Mouse (Mus musculus): ENCODE measurements at regions not wholly inside any gene's neighbourhood (a gene's known extent, or its start where the extent isn't known, plus 50 kb on each side); places are given as distances from the start of the nearest gene placed in this dataset.
A peak's percentile ranks its signal among the peaks of the same experiment; 100 is the strongest.

GRCm38 (mm10) chr14:58511571-58511985, 441.2 kb downstream of the Fgf9 start:
- TF ChIP-seq USF2 (conservative IDR thresholded peaks at IDR 0.05; ENCODE audit: low read depth, low read length) (no peak), TCF12 (IDR thresholded peaks at IDR 0.05; ENCODE audit: low read depth, low read length) (no peak), PAX5 (IDR thresholded peaks at IDR 0.05; ENCODE audit: low read length) (no peak), POLR2A (IDR thresholded peaks at IDR 0.05; ENCODE audit: low read depth, low read length) (no peak), IRF4 (IDR thresholded peaks at IDR 0.05; ENCODE audit: low read depth, low read length) (no peak), ETS1 (conservative IDR thresholded peaks at IDR 0.05; ENCODE audit: low read depth, low read length) (no peak), MEF2A (IDR thresholded peaks at IDR 0.05; ENCODE audit: borderline replicate concordance, low read depth, low read length) (no peak), JUND (conservative IDR thresholded peaks at IDR 0.05; ENCODE audit: low read depth, low read length) (no peak), GABPA (IDR thresholded peaks at IDR 0.05; ENCODE audit: insufficient replicate concordance, low read depth, low read length) (no peak), POLR2AphosphoS2 (IDR thresholded peaks at IDR 0.05; ENCODE audit: low read depth, low read length) (no peak)
- Histone ChIP-seq H3K4me2 (ENCODE audit: insufficient read depth, low read depth, poor library complexity, severe bottlenecking) (no peak overlapping the region), H3K27me3 (replicated peaks) (no peaks in the 10 kb centered on the region), H3K9ac (ENCODE audit: insufficient read depth, low read depth) (no peak overlapping the region), H3K27ac (ENCODE audit: insufficient read depth, low read depth) (no peak overlapping the region), H3K9me3 (replicated peaks; ENCODE audit: low read length) (no peaks in the 10 kb centered on the region), H3K4me1 (ENCODE audit: control insufficient read depth in 1 of 2, insufficient read depth in 2 of 2) (peaks cover 0 to 20% of the 10 kb centered on the region in 2 experiments; a peak in 2 of 4 replicates), H3K4me3 (replicated peaks in 1 of 3; ENCODE audit: low read depth in 2 of 3, low read length in 2 of 3, poor library complexity in 1 of 3) (no peak overlapping the region), H3K36me3 (replicated peaks in 1 of 2; ENCODE audit: control insufficient read depth in 1 of 2, insufficient read depth in 1 of 2, low read length in 1 of 2) (no peaks in the 10 kb centered on the region), H3K79me2 (replicated peaks; ENCODE audit: control insufficient read depth, extremely low read depth, insufficient read depth, poor library complexity, severe bottlenecking) (no peaks in the 10 kb centered on the region)
- DNase-seq (ENCODE audit: extremely low read depth): no peak
- dilution Hi-C loops (cut with MboI; ENCODE audit: extremely low pct_ligation_motif_present, extremely low pct_unique_long_range_greater_than_20kb, low sequenced_read_pairs): no loop called here
- in situ Hi-C loops (cut with MboI; ENCODE audit: low pct_ligation_motif_present, low pct_unique_long_range_greater_than_20kb, low sequenced_read_pairs): no loop called here

GRCm38 (mm10) chr14:58510790-58511189, 440.4 kb downstream of the Fgf9 start:
- Histone ChIP-seq H3K4me2 (ENCODE audit: insufficient read depth, low read depth, poor library complexity, severe bottlenecking) (no peak overlapping the region), H3K27ac (ENCODE audit: insufficient read depth, low read depth) (no peak overlapping the region), H3K4me3 (replicated peaks in 1 of 3; ENCODE audit: low read depth in 2 of 3, low read length in 2 of 3, poor library complexity in 1 of 3) (no peak overlapping the region), H3K4me1 (ENCODE audit: control insufficient read depth in 1 of 2, insufficient read depth in 2 of 2) (peaks cover 0 to 16% of the 10 kb centered on the region in 2 experiments; a peak in 2 of 4 replicates), H3K9me3 (replicated peaks; ENCODE audit: low read length) (no peaks in the 10 kb centered on the region), H3K79me2 (replicated peaks; ENCODE audit: control insufficient read depth, extremely low read depth, insufficient read depth, poor library complexity, severe bottlenecking) (no peaks in the 10 kb centered on the region), H3K27me3 (replicated peaks) (no peaks in the 10 kb centered on the region), H3K9ac (ENCODE audit: insufficient read depth, low read depth) (no peak overlapping the region), H3K36me3 (replicated peaks in 1 of 2; ENCODE audit: control insufficient read depth in 1 of 2, insufficient read depth in 1 of 2, low read length in 1 of 2) (no peaks in the 10 kb centered on the region)
- dilution Hi-C loops (cut with MboI; ENCODE audit: extremely low pct_ligation_motif_present, extremely low pct_unique_long_range_greater_than_20kb, low sequenced_read_pairs): no loop called here
- in situ Hi-C loops (cut with MboI; ENCODE audit: low pct_ligation_motif_present, low pct_unique_long_range_greater_than_20kb, low sequenced_read_pairs): no loop called here
- TF ChIP-seq CTCF (conservative IDR thresholded peaks at IDR 0.05 in 1 of 2, IDR thresholded peaks at IDR 0.05 in 1 of 2; ENCODE audit: low read depth in 2 of 2, low read length in 2 of 2): peak in 1 of 2 experiments; percentile 47; a peak in 2 of 4 replicates
- no peak for TF ChIP-seq CHD1 (IDR thresholded peaks at IDR 0.05; ENCODE audit: low read depth, low read length)
- TF ChIP-seq ELF1 (IDR thresholded peaks at IDR 0.05; ENCODE audit: low read depth, low read length): no peak
- TF ChIP-seq USF2 (conservative IDR thresholded peaks at IDR 0.05; ENCODE audit: low read depth, low read length): no peak
- TF ChIP-seq RCOR1 (conservative IDR thresholded peaks at IDR 0.05; ENCODE audit: low read depth, low read length): no peak
- peak; percentile 47 for TF ChIP-seq RAD21 (IDR thresholded peaks at IDR 0.05; ENCODE audit: low read depth, low read length)
- TF ChIP-seq KAT2A (IDR thresholded peaks at IDR 0.05; ENCODE audit: insufficient replicate concordance, low read length): no peak
- TF ChIP-seq SMC3 (IDR thresholded peaks at IDR 0.05; ENCODE audit: low read depth, low read length): peak; percentile 42
- peak; percentile 36 for DNase-seq (ENCODE audit: extremely low read depth)

All from CH12.LX (cell line).